Mouse (Mus musculus): ENCODE results near the gene Olfr745. TPM values are rescaled to one million over a fixed set of nuclear protein-coding genes. Genes with fewer than 3 reads are reported as not detected.

Olfr745 gene
- not detected for total RNA-seq (2022)

- DNase-seq, result no peak
These were observed at the start of gene Olfr745 for GRCm38 (mm10) chr14:50639088-50639487. Olfr745 (plus strand) TSS chr14:50639388.

DNA sequence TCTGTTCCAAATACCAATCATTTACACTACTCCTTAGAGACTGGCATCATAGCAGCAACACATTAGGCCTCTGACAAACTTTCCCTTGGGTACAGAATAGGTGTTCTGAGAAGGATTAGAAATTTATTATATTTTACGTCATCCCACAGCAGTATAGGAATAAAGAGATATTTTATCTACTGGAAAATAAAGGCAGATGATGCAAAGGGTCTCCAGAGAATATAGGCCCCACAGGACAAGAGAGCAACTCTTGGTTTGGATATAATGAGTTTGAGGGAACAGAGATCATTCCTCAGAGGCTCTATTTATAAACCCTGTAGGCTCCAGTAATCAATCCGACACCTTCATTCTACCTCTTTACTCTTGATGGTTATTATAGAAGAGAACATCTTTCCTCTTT lies 24.6 kb upstream of the Olfr745 start, which contains the start of gene Olfr744:
Olfr744 (plus strand) TSS at position 301 of the 400 bp plus-strand sequence.
- no peak for DNase-seq

DNA sequence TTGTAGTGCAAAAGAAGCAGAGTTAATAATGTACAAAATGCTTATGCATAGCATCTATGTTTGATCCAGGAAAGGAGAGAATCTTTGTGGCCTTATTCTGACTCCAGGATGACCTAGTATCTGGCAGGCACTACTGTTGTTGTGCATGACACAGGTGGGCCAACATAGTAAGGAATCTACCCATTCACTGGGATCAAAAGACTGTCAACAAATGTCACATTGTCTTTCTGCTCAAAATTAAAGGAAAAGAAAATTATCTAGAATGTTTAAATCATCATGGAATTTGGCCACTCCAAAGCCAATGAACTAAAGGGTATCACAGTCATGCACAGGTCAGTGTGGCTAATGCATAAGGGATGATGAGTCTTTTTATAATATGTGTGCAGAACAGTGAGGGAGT lies 7.6 kb downstream of the Olfr745 start, which contains the start of gene Olfr746:
Olfr746 (plus strand) TSS at position 301 of the 400 bp plus-strand sequence.
- no peak for DNase-seq

- no peak for DNase-seq
These were observed 53.9 kb downstream of the Olfr745 start, which contains the start of gene Olfr747 for GRCm38 (mm10) chr14:50693106-50693505. Olfr747 (minus strand) TSS chr14:50693206.

Other genes starting within 250 kb of the Olfr745 start
- gene Olfr738, start 231.8 kb upstream of the Olfr745 start, total RNA-seq (2022), result not detected
- gene Olfr739, start 220.8 kb upstream of the Olfr745 start, total RNA-seq (2022), result not detected
- gene Olfr740, start 193.8 kb upstream of the Olfr745 start, total RNA-seq (2022), result not detected
- not detected for gene Olfr741, start 166.7 kb upstream of the Olfr745 start, total RNA-seq (2022)
- gene Olfr742, start 135.8 kb upstream of the Olfr745 start, total RNA-seq (2022), result not detected
- gene Olfr743, start 117.5 kb upstream of the Olfr745 start, total RNA-seq (2022), result not detected
- gene Olfr744, start 24.5 kb upstream of the Olfr745 start, total RNA-seq (2022), result not detected
- gene Olfr746, start 7.7 kb downstream of the Olfr745 start, total RNA-seq (2022), result not detected
- gene Olfr747, start 53.8 kb downstream of the Olfr745 start, total RNA-seq (2022), result not detected
- not detected for gene Olfr748, start 68.0 kb downstream of the Olfr745 start, total RNA-seq (2022)
- not detected for gene Olfr749, start 105.7 kb downstream of the Olfr745 start, total RNA-seq (2022)
- 10 to 100 TPM; 40.9 to 57.7 (median 53.5) TPM for gene Ttc5, start 146.1 kb downstream of the Olfr745 start, total RNA-seq (2022)
- gene Ccnb1ip1, start 168.3 kb downstream of the Olfr745 start, total RNA-seq (2022), result 1 to 10 TPM in 1 of 4 experiments, under 1 TPM in 1, not detected in 2; 0.58 to 1.8 TPM
- 10 to 100 TPM; 24.2 to 40.7 (median 31.3) TPM for gene Parp2, start 168.5 kb downstream of the Olfr745 start, total RNA-seq (2022)
- gene Tep1, start 231.2 kb downstream of the Olfr745 start, total RNA-seq (2022), result 10 to 100 TPM; 25.5 to 33.6 (median 25.9) TPM

Data from adrenal gland, adult 8-10 months (tissue).